Mouse (Mus musculus): ENCODE data around the gene Gm45623. TPM values are rescaled to one million over a fixed set of nuclear protein-coding genes. Genes with fewer than 3 reads are reported as not detected.

Gene Gm45623
- not detected in 2 replicates for polyA plus RNA-seq (2014; fragmentation: Nextera tagmentation; extraction: Ambion mirVana)

GRCm38 (mm10) chr13:56753192-56753951, at the start of gene Gm45623:
TSS of gene Gm45623 (minus strand) at chr13:56753827.
- no peak within 1 kb of the TSS for H3K27ac ChIP-seq (ENCODE audit: low read depth, low read length)
- peaks cover 45% of the 10 kb centered on the region for H3K27me3 ChIP-seq (ENCODE audit: control insufficient read depth, insufficient read depth, low read length)
- ATAC-seq (ENCODE audit: low FRiP score) (no peak), DNase-seq (ENCODE audit: low spot score, missing footprints) (peak; percentile 92)
- H3K9ac ChIP-seq (ENCODE audit: low read length): peak within 1 kb of the TSS; percentile 48
- peaks cover 14% of the 10 kb centered on the region for H3K4me1 ChIP-seq (ENCODE audit: control insufficient read depth, insufficient read depth, low read length)
- peak within 1 kb of the TSS; percentile 89 for H3K4me2 ChIP-seq
- no peaks in the 10 kb centered on the region for H3K9me3 ChIP-seq (ENCODE audit: control insufficient read depth, low read length)
- H3K4me3 ChIP-seq (ENCODE audit: low read depth, low read length): peak within 1 kb of the TSS; percentile 44
- H3K36me3 ChIP-seq (ENCODE audit: control insufficient read depth, insufficient read depth, low read length): no peaks in the 10 kb centered on the region
- WGBS: 1% methylated on average over 68 of the region's 71 CpGs

GRCm38 (mm10) chr13:56797459-56797858, 43.8 kb upstream of the Gm45623 start:
- no peak for DNase-seq (ENCODE audit: low spot score, missing footprints)
- ATAC-seq (ENCODE audit: low FRiP score): no peak
- no peaks in the 10 kb centered on the region for H3K4me1 ChIP-seq (ENCODE audit: control insufficient read depth, insufficient read depth, low read length)
- no peak overlapping the region for H3K27ac ChIP-seq (ENCODE audit: low read depth, low read length)
- no peaks in the 10 kb centered on the region; the same call in 1 of the 2 replicates for H3K27me3 ChIP-seq (ENCODE audit: control insufficient read depth, insufficient read depth, low read length)
- no peak overlapping the region for H3K9ac ChIP-seq (ENCODE audit: low read length)
- H3K4me3 ChIP-seq (ENCODE audit: low read depth, low read length): no peak overlapping the region
- 90% methylated on average over 7 of the region's 7 CpGs for WGBS
- no peak overlapping the region for H3K4me2 ChIP-seq
- no peaks in the 10 kb centered on the region for H3K36me3 ChIP-seq (ENCODE audit: control insufficient read depth, insufficient read depth, low read length)
- H3K9me3 ChIP-seq (ENCODE audit: control insufficient read depth, low read length): no peaks in the 10 kb centered on the region

GRCm38 (mm10) chr13:56795501-56795900, 41.9 kb upstream of the Gm45623 start:
- no peak for ATAC-seq (ENCODE audit: low FRiP score)
- 84% methylated on average over 7 of the region's 7 CpGs for WGBS
- Histone ChIP-seq H3K9ac (ENCODE audit: low read length) (no peak overlapping the region), H3K4me3 (ENCODE audit: low read depth, low read length) (no peak overlapping the region), H3K4me2 (no peak overlapping the region), H3K4me1 (ENCODE audit: control insufficient read depth, insufficient read depth, low read length) (peaks cover 5% of the 10 kb centered on the region; the same call in 1 of the 2 replicates), H3K9me3 (ENCODE audit: control insufficient read depth, low read length) (no peaks in the 10 kb centered on the region), H3K27ac (ENCODE audit: low read depth, low read length) (no peak overlapping the region), H3K27me3 (ENCODE audit: control insufficient read depth, insufficient read depth, low read length) (no peaks in the 10 kb centered on the region; the same call in 1 of the 2 replicates), H3K36me3 (ENCODE audit: control insufficient read depth, insufficient read depth, low read length) (no peaks in the 10 kb centered on the region)
- DNase-seq (ENCODE audit: low spot score, missing footprints): no peak

- DNase-seq (ENCODE audit: low spot score, missing footprints): no peak
- ATAC-seq (ENCODE audit: low FRiP score): no peak
- 55% methylated on average over 7 of the region's 7 CpGs for WGBS
- Histone ChIP-seq H3K36me3 (ENCODE audit: control insufficient read depth, insufficient read depth, low read length) (no peaks in the 10 kb centered on the region), H3K4me3 (ENCODE audit: low read depth, low read length) (no peak overlapping the region), H3K27me3 (ENCODE audit: control insufficient read depth, insufficient read depth, low read length) (no peaks in the 10 kb centered on the region; the same call in 1 of the 2 replicates), H3K27ac (ENCODE audit: low read depth, low read length) (no peak overlapping the region), H3K9ac (ENCODE audit: low read length) (no peak overlapping the region), H3K4me1 (ENCODE audit: control insufficient read depth, insufficient read depth, low read length) (peaks cover 5% of the 10 kb centered on the region; the same call in 1 of the 2 replicates), H3K9me3 (ENCODE audit: control insufficient read depth, low read length) (no peaks in the 10 kb centered on the region), H3K4me2 (no peak overlapping the region)
These were observed 40.8 kb upstream of the Gm45623 start for GRCm38 (mm10) chr13:56794441-56794840.

GRCm38 (mm10) chr13:56792844-56793243, 39.2 kb upstream of the Gm45623 start:
- H3K4me3 ChIP-seq (ENCODE audit: low read depth, low read length): no peak overlapping the region
- WGBS: 87% methylated on average over 3 of the region's 3 CpGs

GRCm38 (mm10) chr13:56790683-56791082, 37.1 kb upstream of the Gm45623 start:
- no peak for ATAC-seq (ENCODE audit: low FRiP score)
- no peak overlapping the region for H3K27ac ChIP-seq (ENCODE audit: low read depth, low read length)
- H3K4me3 ChIP-seq (ENCODE audit: low read depth, low read length): no peak overlapping the region
- H3K27me3 ChIP-seq (ENCODE audit: control insufficient read depth, insufficient read depth, low read length): no peaks in the 10 kb centered on the region
- DNase-seq (ENCODE audit: low spot score, missing footprints): no peak
- no peaks in the 10 kb centered on the region for H3K36me3 ChIP-seq (ENCODE audit: control insufficient read depth, insufficient read depth, low read length)
- H3K4me1 ChIP-seq (ENCODE audit: control insufficient read depth, insufficient read depth, low read length): peaks cover 5% of the 10 kb centered on the region; the same call in 1 of the 2 replicates
- no peak overlapping the region for H3K4me2 ChIP-seq
- no peak overlapping the region for H3K9ac ChIP-seq (ENCODE audit: low read length)
- 80% methylated on average over 3 of the region's 3 CpGs for WGBS
- no peaks in the 10 kb centered on the region for H3K9me3 ChIP-seq (ENCODE audit: control insufficient read depth, low read length)

More at GRCm38 (mm10) chr13:56792844-56793243, 39.2 kb upstream of the Gm45623 start:
- H3K27ac ChIP-seq (ENCODE audit: low read depth, low read length): no peak overlapping the region
- peaks cover 5% of the 10 kb centered on the region; the same call in 1 of the 2 replicates for H3K4me1 ChIP-seq (ENCODE audit: control insufficient read depth, insufficient read depth, low read length)
- H3K4me2 ChIP-seq: no peak overlapping the region
- no peak for ATAC-seq (ENCODE audit: low FRiP score)
- H3K9me3 ChIP-seq (ENCODE audit: control insufficient read depth, low read length): no peaks in the 10 kb centered on the region
- H3K27me3 ChIP-seq (ENCODE audit: control insufficient read depth, insufficient read depth, low read length): no peaks in the 10 kb centered on the region
- no peak overlapping the region for H3K9ac ChIP-seq (ENCODE audit: low read length)
- H3K36me3 ChIP-seq (ENCODE audit: control insufficient read depth, insufficient read depth, low read length): no peaks in the 10 kb centered on the region
- no peak for DNase-seq (ENCODE audit: low spot score, missing footprints)

GRCm38 (mm10) chr13:56782621-56783020, 29.0 kb upstream of the Gm45623 start:
- 84% methylated on average over 1 of the region's 1 CpGs for WGBS
- no peak for ATAC-seq (ENCODE audit: low FRiP score)
- Histone ChIP-seq H3K9ac (ENCODE audit: low read length) (no peak overlapping the region), H3K4me2 (no peak overlapping the region), H3K27me3 (ENCODE audit: control insufficient read depth, insufficient read depth, low read length) (no peaks in the 10 kb centered on the region), H3K27ac (ENCODE audit: low read depth, low read length) (no peak overlapping the region), H3K9me3 (ENCODE audit: control insufficient read depth, low read length) (no peaks in the 10 kb centered on the region; the same call in 1 of the 2 replicates), H3K4me3 (ENCODE audit: low read depth, low read length) (no peak overlapping the region), H3K36me3 (ENCODE audit: control insufficient read depth, insufficient read depth, low read length) (no peaks in the 10 kb centered on the region), H3K4me1 (ENCODE audit: control insufficient read depth, insufficient read depth, low read length) (no peaks in the 10 kb centered on the region)
- no peak for DNase-seq (ENCODE audit: low spot score, missing footprints)

GRCm38 (mm10) chr13:56781697-56782096, 28.1 kb upstream of the Gm45623 start:
- ATAC-seq (ENCODE audit: low FRiP score) (no peak), DNase-seq (ENCODE audit: low spot score, missing footprints) (no peak)
- Histone ChIP-seq H3K36me3 (ENCODE audit: control insufficient read depth, insufficient read depth, low read length) (no peaks in the 10 kb centered on the region), H3K27me3 (ENCODE audit: control insufficient read depth, insufficient read depth, low read length) (no peaks in the 10 kb centered on the region), H3K4me2 (no peak overlapping the region), H3K9me3 (ENCODE audit: control insufficient read depth, low read length) (no peaks in the 10 kb centered on the region; the same call in 1 of the 2 replicates), H3K27ac (ENCODE audit: low read depth, low read length) (no peak overlapping the region), H3K4me3 (ENCODE audit: low read depth, low read length) (no peak overlapping the region), H3K9ac (ENCODE audit: low read length) (no peak overlapping the region), H3K4me1 (ENCODE audit: control insufficient read depth, insufficient read depth, low read length) (no peaks in the 10 kb centered on the region)
- WGBS: 80% methylated on average over 3 of the region's 3 CpGs

GRCm38 (mm10) chr13:56780746-56781469, 27.3 kb upstream of the Gm45623 start:
- Histone ChIP-seq H3K9ac (ENCODE audit: low read length) (no peak overlapping the region), H3K27ac (ENCODE audit: low read depth, low read length) (no peak overlapping the region), H3K27me3 (ENCODE audit: control insufficient read depth, insufficient read depth, low read length) (no peaks in the 10 kb centered on the region), H3K9me3 (ENCODE audit: control insufficient read depth, low read length) (no peaks in the 10 kb centered on the region; the same call in 1 of the 2 replicates), H3K4me3 (ENCODE audit: low read depth, low read length) (no peak overlapping the region), H3K36me3 (ENCODE audit: control insufficient read depth, insufficient read depth, low read length) (no peaks in the 10 kb centered on the region), H3K4me1 (ENCODE audit: control insufficient read depth, insufficient read depth, low read length) (no peaks in the 10 kb centered on the region), H3K4me2 (no peak overlapping the region)
- DNase-seq (ENCODE audit: low spot score, missing footprints) (no peak), ATAC-seq (ENCODE audit: low FRiP score) (no peak)
- 65% methylated on average over 13 of the region's 13 CpGs for WGBS

All from midbrain, embryonic 11.5 days (tissue).